Mouse (Mus musculus) embryonic fibroblast, embryonic 13.5 days (primary cell): ENCODE data around the gene C77080. TPM values are rescaled to one million over a fixed set of nuclear protein-coding genes. Genes with fewer than 3 reads are reported as not detected.

Experiments
- H3K27ac ChIP-seq: 2 replicates; pipeline ENCODE4 v1.5.1; 2012; ENCODE audit warnings: low read length, control low read depth, inconsistent platforms; ENCODE audit not compliant: insufficient read depth
- H3K4me1 ChIP-seq: 2 replicates; pipeline ENCODE4 v1.6.1; 2011; ENCODE audit warnings: low read length; ENCODE audit not compliant: control insufficient read depth, insufficient read depth
- H3K4me3 ChIP-seq: 2 replicates; pipeline ENCODE4 v1.5.1; 2011; ENCODE audit warnings: mild to moderate bottlenecking, control low read depth, low read length; ENCODE audit not compliant: insufficient read depth
- CTCF ChIP-seq: IDR thresholded peaks from 2 replicates; pipeline ENCODE4 v1.5.1; 2011; ENCODE audit warnings: mild to moderate bottlenecking, control low read depth, low read length, moderate library complexity, borderline replicate concordance; ENCODE audit not compliant: insufficient read depth
- POLR2A ChIP-seq: IDR thresholded peaks from 2 replicates; pipeline ENCODE4 v1.6.1; 2011; ENCODE audit warnings: low read depth, mild to moderate bottlenecking, control low read depth, low read length, moderate library complexity
- polyA plus RNA-seq: library from polyadenylated mRNA; stranded (reverse); fragments of >200 nt; gene quantifications from 2 replicates; pipeline ENCODE4 v1.2.4, GENCODE M21; 2011; ENCODE audit warnings: low read depth; ENCODE audit not compliant: missing spikeins, insufficient read length

Gene C77080
- 7.0 and 11.0 TPM in 2 replicates for polyA plus RNA-seq

DNA sequence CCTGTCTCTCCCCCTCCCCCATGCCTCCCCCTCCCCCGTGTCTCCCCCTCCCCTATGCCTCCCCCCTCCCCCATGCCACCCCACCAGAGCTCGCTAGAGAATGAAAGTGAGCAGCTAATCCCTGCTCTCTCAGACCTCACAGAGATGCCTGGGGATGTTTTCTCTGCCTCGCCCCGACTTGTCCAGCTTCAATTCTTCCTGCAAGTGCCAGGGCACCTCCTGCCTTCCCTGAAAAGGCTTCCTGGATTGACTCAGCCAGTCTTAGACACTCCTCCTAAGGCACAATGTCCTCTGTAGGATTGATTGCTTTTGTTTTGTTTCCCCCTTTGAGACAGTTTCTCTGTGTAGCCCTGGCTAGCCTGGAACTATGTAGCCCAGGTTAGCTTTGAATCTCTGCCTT is at the start of gene C77080:
Gene C77080, minus strand, starts transcription at position 209 of the 400 bp plus-strand sequence.
- Histone ChIP-seq H3K4me3 (no peak within 1 kb of the TSS), H3K4me1 (peaks cover 4% of the 10 kb centered on the region), H3K27ac (no peak within 1 kb of the TSS)
- TF ChIP-seq POLR2A = no peak
- no peak for TF ChIP-seq CTCF

GRCm38 (mm10) chr4:129307936-129308335 is 46.7 kb upstream of the C77080 start:
- Histone ChIP-seq H3K4me1 (peaks cover 7% of the 10 kb centered on the region), H3K27ac (no peak overlapping the region), H3K4me3 (no peak overlapping the region)
- TF ChIP-seq CTCF = no peak
- no peak for TF ChIP-seq POLR2A

DNA sequence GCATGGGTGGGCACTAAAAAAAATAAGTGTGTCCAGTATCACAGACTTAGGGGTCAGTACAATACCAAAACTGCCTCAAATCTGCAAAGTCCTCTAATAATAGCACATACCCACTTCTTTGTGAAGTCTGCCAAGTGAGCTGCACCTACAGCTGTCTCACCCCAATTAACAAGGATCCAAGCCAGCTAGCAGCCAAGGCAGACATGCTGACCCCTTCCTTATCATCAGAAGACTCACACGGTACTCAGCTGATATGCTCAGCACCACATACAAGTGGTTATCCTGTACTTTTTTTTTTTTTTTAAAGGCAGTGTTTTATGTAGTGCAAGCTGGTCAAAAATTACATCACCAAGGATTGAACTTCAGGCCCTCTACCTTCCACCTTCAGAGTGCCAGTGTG is 43.1 kb upstream of the C77080 start:
- no peak overlapping the region for H3K4me3 ChIP-seq
- no peak for TF ChIP-seq CTCF
- no peak for TF ChIP-seq POLR2A

DNA sequence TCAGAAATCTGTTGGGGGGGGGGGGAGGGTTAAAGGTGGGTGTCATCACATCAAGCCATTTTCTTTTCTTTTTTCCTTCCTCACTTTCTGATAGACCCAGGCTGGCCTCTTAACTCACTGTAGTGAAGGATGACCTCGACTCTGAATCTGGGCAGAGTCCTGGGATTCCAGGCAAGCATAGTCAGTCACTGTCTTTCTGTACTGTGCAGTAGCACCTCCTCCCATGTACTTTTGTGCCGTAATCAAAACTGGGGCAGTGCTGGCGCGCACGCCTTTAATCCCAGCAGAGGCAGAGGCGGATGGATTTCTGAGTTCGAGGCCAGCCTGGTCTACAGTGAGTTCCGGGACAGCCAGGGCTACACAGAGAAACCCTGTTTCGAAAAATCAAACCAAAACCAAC is 42.6 kb upstream of the C77080 start:
- Histone ChIP-seq H3K4me1 (peaks cover 7% of the 10 kb centered on the region), H3K4me3 (no peak overlapping the region), H3K27ac (peak overlapping the region; percentile 66)
- TF ChIP-seq CTCF (no peak), POLR2A (no peak)

More for the DNA sequence above, 43.1 kb upstream of the C77080 start:
- Histone ChIP-seq H3K4me1 (peaks cover 7% of the 10 kb centered on the region), H3K27ac (peak overlapping the region; percentile 66)

- TF ChIP-seq CTCF = no peak
- TF ChIP-seq POLR2A = no peak
- no peak overlapping the region for H3K4me3 ChIP-seq
- H3K4me1 ChIP-seq = peaks cover 7% of the 10 kb centered on the region
- peak overlapping the region; percentile 49 for H3K27ac ChIP-seq
Measured at GRCm38 (mm10) chr4:129303401-129303800, 42.2 kb upstream of the C77080 start.

DNA sequence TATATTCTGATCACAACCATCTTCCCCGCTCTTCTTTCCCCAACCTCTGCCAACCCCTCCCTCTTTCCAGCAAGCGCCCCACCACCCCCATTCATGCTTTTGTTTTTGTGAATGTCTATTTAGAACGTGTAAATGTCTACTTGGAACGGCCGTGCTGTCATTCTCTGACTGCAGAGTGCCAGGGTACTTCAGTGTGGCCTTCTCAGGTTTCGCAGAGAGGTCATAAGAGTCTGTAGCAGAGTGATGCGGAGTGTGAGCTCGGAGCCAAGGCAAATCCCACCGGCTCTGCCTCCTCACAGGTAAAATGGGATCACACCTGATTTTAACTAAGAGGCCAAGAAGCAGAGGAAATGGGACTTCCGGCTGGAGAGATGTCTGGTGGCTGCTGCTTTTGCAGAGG is 37.9 kb upstream of the C77080 start:
- TF ChIP-seq POLR2A (no peak), CTCF (no peak)

DNA sequence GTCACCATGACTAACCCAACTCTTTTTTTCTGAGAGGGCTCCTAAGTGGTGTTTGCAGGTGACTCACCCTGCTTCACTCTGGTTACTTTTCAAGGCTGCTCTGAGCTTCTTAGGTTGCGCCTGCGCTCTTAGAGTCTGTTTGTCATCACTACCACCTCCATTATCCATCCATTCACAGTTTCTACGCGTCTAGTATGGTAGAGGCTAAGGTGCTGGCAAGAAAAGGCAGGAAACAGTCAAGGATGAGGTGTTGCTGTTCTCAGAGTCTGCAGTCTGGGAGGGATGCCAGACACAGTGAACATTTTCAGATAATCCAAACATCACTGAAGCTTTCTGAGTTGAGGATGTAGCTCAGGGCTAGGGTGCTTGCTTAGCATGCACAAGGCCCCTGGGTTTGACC is 36.5 kb upstream of the C77080 start:
- Histone ChIP-seq H3K4me3 (no peak overlapping the region), H3K4me1 (peaks cover 5% of the 10 kb centered on the region; the same call in 1 of the 2 replicates), H3K27ac (no peak overlapping the region; the same call in 1 of the 2 replicates)
- no peak for TF ChIP-seq POLR2A
- TF ChIP-seq CTCF = no peak

More for the DNA sequence above, 37.9 kb upstream of the C77080 start:
- H3K4me3 ChIP-seq = no peak overlapping the region
- peaks cover 8% of the 10 kb centered on the region; the same call in 1 of the 2 replicates for H3K4me1 ChIP-seq
- H3K27ac ChIP-seq = no peak overlapping the region

DNA sequence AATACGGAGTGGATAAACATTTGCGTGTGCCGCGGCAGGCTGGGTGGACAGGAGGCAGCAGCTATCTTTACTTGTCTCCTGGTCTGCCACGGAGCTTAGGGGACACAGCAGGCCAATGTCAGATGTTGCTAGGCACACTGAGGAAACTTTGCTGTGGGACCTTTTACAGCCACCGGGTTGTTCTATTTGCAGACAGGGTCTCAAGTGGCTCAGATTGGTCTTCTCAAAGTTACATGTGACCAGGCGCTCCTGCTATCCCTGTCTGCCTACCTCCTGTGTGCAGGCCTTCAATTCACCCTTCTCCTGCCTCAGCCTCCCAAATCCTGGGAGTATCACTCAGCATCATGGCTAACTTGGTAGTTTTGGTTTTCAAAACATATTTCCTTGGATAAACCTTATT is 34.9 kb upstream of the C77080 start:
- no peak overlapping the region for H3K4me3 ChIP-seq

GRCm38 (mm10) chr4:129295188-129295587 is 34.0 kb upstream of the C77080 start:
- Histone ChIP-seq H3K4me3 (no peak overlapping the region), H3K4me1 (peaks cover 5% of the 10 kb centered on the region; the same call in 1 of the 2 replicates), H3K27ac (no peak overlapping the region)
- TF ChIP-seq POLR2A = no peak
- TF ChIP-seq CTCF = no peak

More for the DNA sequence above, 34.9 kb upstream of the C77080 start:
- TF ChIP-seq POLR2A (no peak), CTCF (no peak)
- H3K4me1 ChIP-seq = peaks cover 5% of the 10 kb centered on the region; the same call in 1 of the 2 replicates
- no peak overlapping the region for H3K27ac ChIP-seq

GRCm38 (mm10) chr4:129293702-129294101 is 32.5 kb upstream of the C77080 start:
- no peak overlapping the region for H3K27ac ChIP-seq
- peaks cover 5% of the 10 kb centered on the region; the same call in 1 of the 2 replicates for H3K4me1 ChIP-seq
- no peak for TF ChIP-seq POLR2A
- no peak for TF ChIP-seq CTCF
- H3K4me3 ChIP-seq = no peak overlapping the region
